ENCODE assay signal across 9 mouse cellular contexts in the genomic region with DNA sequence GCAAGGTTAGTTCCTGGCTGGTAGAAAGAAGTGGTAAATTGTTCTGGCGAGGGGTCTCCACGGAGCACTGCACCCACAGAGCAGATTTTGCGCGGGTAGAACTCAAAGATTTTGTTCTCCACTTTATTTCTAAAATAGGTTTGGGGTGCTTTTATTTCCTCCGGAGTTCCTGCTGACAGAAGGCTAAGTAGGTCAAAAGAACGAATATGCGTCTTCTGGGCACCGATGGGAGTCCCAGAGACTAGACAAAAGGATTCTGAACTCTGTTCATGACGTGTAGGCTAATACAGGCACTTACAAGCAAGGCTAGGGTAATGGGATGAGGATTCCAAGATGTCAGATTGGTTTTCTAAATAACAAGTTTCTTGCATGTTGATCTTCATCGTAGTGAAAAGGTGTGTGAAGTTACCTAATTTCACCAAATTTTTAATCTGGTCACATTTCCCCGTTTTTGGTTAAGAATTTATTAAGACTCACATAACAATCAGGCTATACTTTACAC. TPM values are rescaled to one million over a fixed set of nuclear protein-coding genes. Genes with fewer than 3 reads are reported as not detected.
DNase-seq lines count a peak whose midpoint lies in the region; ATAC-seq and TF ChIP-seq lines count a peak whose summit lies in the region.
"Had no signal": no experiment of that assay in that cellular context is flagged by ENCODE, and none has a peak within 500 bp of the region (broad histone marks: within the 10 kb centered on the region; RNA-seq: fewer than 3 reads in every experiment).

No protein-coding gene starts in this region.

- WGBS in liver, adult 2 months = 1% methylated on average over 11 of the region's 11 CpGs
- WGBS in neural tube, embryonic 12.5 days = 7% methylated on average over 11 of the region's 11 CpGs

- peaks cover 20% of the 10 kb centered on the region for H3K36me3 ChIP-seq in liver, adult 2 months (ENCODE audit: control insufficient read depth, insufficient read depth, low read length)
- H3K36me3 ChIP-seq in neural tube, embryonic 12.5 days = peaks cover 26% of the 10 kb centered on the region

- no peak for ATAC-seq in neural tube, embryonic 12.5 days (ENCODE audit: low FRiP score, low read depth)

- H3K4me2 ChIP-seq in neural tube, embryonic 12.5 days (replicated peaks) = peak overlapping the region; percentile 77

- peak overlapping the region; percentile 83 for H3K4me3 ChIP-seq in liver, adult 2 months (ENCODE audit: insufficient read depth, low read depth, low read length)
- H3K4me3 ChIP-seq in neural tube, embryonic 12.5 days = peak overlapping the region; percentile 87

- TF ChIP-seq CTCF in liver, adult 2 months (IDR thresholded peaks at IDR 0.05; ENCODE audit: low read depth, low read length) = no peak
- TF ChIP-seq CTCF in brain, embryonic 14.5 days (IDR thresholded peaks at IDR 0.05; ENCODE audit: borderline replicate concordance, extremely low read depth, insufficient read depth, insufficient read length) = no peak

- H3K27me3 ChIP-seq in liver, adult 2 months (ENCODE audit: control insufficient read depth, insufficient read depth, low read length) = no peaks in the 10 kb centered on the region
- no peaks in the 10 kb centered on the region for H3K27me3 ChIP-seq in neural tube, embryonic 12.5 days (replicated peaks)

- no peak for TF ChIP-seq POLR2A in liver, adult 2 months (IDR thresholded peaks at IDR 0.05; ENCODE audit: extremely low read depth, insufficient read depth, low read length)
- no peak for TF ChIP-seq POLR2A in brain, embryonic 14.5 days (IDR thresholded peaks at IDR 0.05; ENCODE audit: borderline replicate concordance, extremely low read depth, insufficient read depth, insufficient read length, poor library complexity, severe bottlenecking)

- DNase-seq in liver, adult 2 months (ENCODE audit: extremely low read depth, low read depth, low spot score) = peak; percentile 28
- no peak for DNase-seq in liver
- DNase-seq in brain, embryonic 14.5 days (ENCODE audit: low read depth) = peak; percentile 30
- peak; percentile 34 for DNase-seq in induced T-regulatory cell, adult 2 months (ENCODE audit: low read depth)
- DNase-seq in urinary bladder, postnatal 10 days (ENCODE audit: low spot score) = no peak
- DNase-seq in frontal cortex, postnatal 36 days (ENCODE audit: low spot score in 2 of 2) = no peak
- DNase-seq in cerebellum, adult 9-11 months = no peak
- DNase-seq: cerebellum, postnatal 14 days had no signal

- no peaks in the 10 kb centered on the region for H3K9me3 ChIP-seq in neural tube, embryonic 12.5 days

- H3K4me1 ChIP-seq in liver, adult 2 months (ENCODE audit: control insufficient read depth, insufficient read depth, low read length) = peaks cover 3% of the 10 kb centered on the region
- peaks cover 24% of the 10 kb centered on the region for H3K4me1 ChIP-seq in neural tube, embryonic 12.5 days

- H3K79me2 ChIP-seq in liver, adult 2 months (ENCODE audit: control insufficient read depth, insufficient read depth, low read length) = peaks cover 5% of the 10 kb centered on the region; the same call in 1 of the 2 replicates

- H3K9ac ChIP-seq in liver, adult 2 months (ENCODE audit: low read depth, low read length) = peak overlapping the region; percentile 91
- peak overlapping the region; percentile 89 for H3K9ac ChIP-seq in neural tube, embryonic 12.5 days

- H3K27ac ChIP-seq in liver, adult 2 months (replicated peaks; ENCODE audit: insufficient read depth, low read depth, low read length) = peak overlapping the region; percentile 73; the same call in 1 of the 2 replicates
- no peak overlapping the region for H3K27ac ChIP-seq in neural tube, embryonic 12.5 days

RNA-seq across cellular contexts. Expression of a gene that starts 0.8 kb away (rescaled TPM):
- 31.6 and 34.9 TPM in 2 replicates for total RNA-seq in liver, adult 2 months (2014; rRNA removed)
- polyA plus RNA-seq in liver, adult 2 months (2012; rRNA removed) = 11.6 and 17.7 TPM in 2 replicates
- polyA plus RNA-seq in brain, embryonic 14.5 days (2012; rRNA removed) = 28.9 and 29.5 TPM in 2 replicates
- polyA plus RNA-seq in neural tube, embryonic 12.5 days (2016; fragmentation: Nextera tagmentation; extraction: Ambion mirVana) = 122 and 124 TPM in 2 replicates

RNA-seq across cellular contexts. Expression of a gene that starts 1.1 kb away (rescaled TPM):
- 0.18 and 0.87 TPM in 2 replicates for total RNA-seq in liver, adult 2 months (2014; rRNA removed)
- 0.02 and 0.10 TPM in 2 replicates for polyA plus RNA-seq in liver, adult 2 months (2012; rRNA removed)
- polyA plus RNA-seq in brain, embryonic 14.5 days (2012; rRNA removed) = 8.0 and 13.4 TPM in 2 replicates
- polyA plus RNA-seq in neural tube, embryonic 12.5 days (2016; fragmentation: Nextera tagmentation; extraction: Ambion mirVana) = 33.7 and 33.8 TPM in 2 replicates

RNA-seq across cellular contexts. Expression of a gene that starts 20.8 kb away (rescaled TPM):
- 24.8 and 31.0 TPM in 2 replicates for total RNA-seq in liver, adult 2 months (2014; rRNA removed)
- 5.4 and 6.2 TPM in 2 replicates for polyA plus RNA-seq in liver, adult 2 months (2012; rRNA removed)
- 13.7 and 19.2 TPM in 2 replicates for polyA plus RNA-seq in brain, embryonic 14.5 days (2012; rRNA removed)
- 36.7 and 40.4 TPM in 2 replicates for polyA plus RNA-seq in neural tube, embryonic 12.5 days (2016; fragmentation: Nextera tagmentation; extraction: Ambion mirVana)

RNA-seq across cellular contexts. Expression of a gene that starts 39.3 kb away (rescaled TPM):
- total RNA-seq in liver, adult 2 months (2014; rRNA removed) = 43.6 and 49.8 TPM in 2 replicates
- 17.5 and 18.2 TPM in 2 replicates for polyA plus RNA-seq in liver, adult 2 months (2012; rRNA removed)
- 46.0 and 52.1 TPM in 2 replicates for polyA plus RNA-seq in brain, embryonic 14.5 days (2012; rRNA removed)
- 78.5 and 80.2 TPM in 2 replicates for polyA plus RNA-seq in neural tube, embryonic 12.5 days (2016; fragmentation: Nextera tagmentation; extraction: Ambion mirVana)

Comparison
In these comparisons a context has a peak if more than half of its experiments do, and no peak if none do; other contexts are left out.
1. DNase-seq: peak in liver, adult 2 months (single experiment), brain, embryonic 14.5 days (single experiment) and induced T-regulatory cell, adult 2 months (single experiment); none in liver (single experiment), urinary bladder, postnatal 10 days (single experiment), frontal cortex, postnatal 36 days (0 of 2) and cerebellum, adult 9-11 months (single experiment).